In genomic region chr2:124264309-124264708, GRCm38 (mm10) we compare ENCODE assay signal across 16 mouse cellular contexts.
"Had no signal": no experiment of that assay in that cellular context is flagged by ENCODE, and none has a peak within 500 bp of the region (broad histone marks: within the 10 kb centered on the region; RNA-seq: fewer than 3 reads in every experiment).

No protein-coding gene starts in this region.

- ATAC-seq: liver, embryonic 12.5 days; lung, postnatal 0 days; midbrain, embryonic 13.5 days; midbrain, embryonic 16.5 days had no signal

- DNase-seq: liver; lung, adult 2 months; lung, postnatal 14 days; lung, postnatal 36 days; retina, postnatal 1 day; right cerebral cortex, adult 18-20 months; right cerebral cortex, postnatal 25 days; right cerebral cortex, postnatal 4 days; spleen, adult 18-20 months; thymus, adult 18-20 months; thymus, postnatal 14 days; thymus, postnatal 36 days had no signal
